Mouse (Mus musculus): ENCODE measurements around the gene Ywhae. TPM values are rescaled to one million over a fixed set of nuclear protein-coding genes. Genes with fewer than 3 reads are reported as not detected.
"Not testable (repeated sequence)": the region's sequence is repeated elsewhere in the genome, so short reads cannot be mapped to it uniquely, and the experiment has no call there.

Gene Ywhae
- polyA plus RNA-seq, 1 experiment from 2014 or later = 1,323 TPM

DNA sequence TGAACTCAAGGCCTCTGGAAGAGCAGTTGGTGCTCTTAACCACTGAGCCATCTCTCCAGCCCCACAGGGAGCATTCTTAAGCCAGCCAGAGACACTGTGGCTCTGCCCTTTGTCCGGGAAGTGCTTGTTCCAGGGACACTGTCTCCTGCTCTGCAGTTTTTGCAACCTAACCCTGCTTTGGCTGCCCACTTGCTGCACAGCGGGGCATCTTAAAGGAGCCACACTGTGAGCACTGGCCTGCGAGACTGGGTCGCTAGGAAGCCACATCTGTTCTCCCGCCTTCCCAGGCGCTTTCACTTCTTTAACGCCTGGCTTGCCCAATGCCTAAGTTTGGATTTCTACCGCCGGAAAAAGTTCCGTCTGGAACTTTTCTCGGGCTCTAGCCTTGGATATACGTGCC is 17.1 kb upstream of the Ywhae start:
- H3K4me1 ChIP-seq (replicated peaks) = peaks cover 3% of the 10 kb centered on the region; the same call in 1 of the 2 replicates

DNA sequence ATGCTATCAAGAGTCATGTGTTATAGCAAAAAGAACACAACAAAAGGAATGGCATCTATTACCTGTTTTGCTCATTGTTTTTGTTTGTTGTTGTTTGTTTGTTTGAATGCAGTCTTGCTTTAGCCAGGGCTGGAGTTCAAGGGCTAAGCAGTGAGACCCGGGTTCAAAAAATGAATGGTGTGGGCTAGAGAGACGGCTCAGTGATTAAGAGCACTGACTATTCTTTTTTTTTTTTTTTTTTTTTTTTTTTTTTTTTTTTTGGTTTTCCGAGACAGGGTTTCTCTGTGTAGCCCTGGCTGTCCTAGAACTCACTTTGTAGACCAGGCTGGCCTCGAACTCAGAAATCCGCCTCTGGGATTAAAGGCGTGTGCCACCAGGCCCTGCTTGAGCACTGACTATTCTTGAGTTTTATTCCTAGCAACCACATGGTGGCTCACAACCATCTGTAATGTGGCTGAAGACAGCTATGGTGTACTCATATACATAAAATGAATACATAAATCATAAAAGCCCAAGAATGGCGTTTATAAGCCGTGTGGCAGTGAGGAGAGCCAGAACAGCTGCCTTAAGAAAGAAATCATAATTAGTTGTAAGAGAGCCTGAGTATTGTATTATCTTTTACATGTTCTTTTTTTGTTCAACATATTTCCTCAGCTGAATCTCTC is 15.9 kb upstream of the Ywhae start:
- no peaks in the 10 kb centered on the region for H3K36me3 ChIP-seq
- H3K9me3 ChIP-seq = peaks cover 16% of the 10 kb centered on the region; the same call in 1 of the 2 replicates
- DNase-seq (ENCODE audit: low spot score) = no peak
- H3K27ac ChIP-seq = no peak overlapping the region
- H3K4me1 ChIP-seq (replicated peaks) = peaks cover 3% of the 10 kb centered on the region; the same call in 1 of the 2 replicates
- WGBS = 86% methylated on average over 8 of the region's 8 CpGs
- H3K27me3 ChIP-seq (ENCODE audit: insufficient read depth, poor library complexity, severe bottlenecking) = no peaks in the 10 kb centered on the region
- H3K4me3 ChIP-seq = no peak overlapping the region

More for the DNA sequence above, 17.1 kb upstream of the Ywhae start:
- Histone ChIP-seq H3K36me3 (no peaks in the 10 kb centered on the region), H3K27me3 (ENCODE audit: insufficient read depth, poor library complexity, severe bottlenecking) (no peaks in the 10 kb centered on the region), H3K4me3 (peak overlapping the region; percentile 13; the same call in 1 of the 2 replicates), H3K27ac (no peak overlapping the region), H3K9me3 (0 out of 2 replicates have a peak, but pooled peaks cover 5% of the 10 kb centered on the region)
- peak; percentile 13 for DNase-seq (ENCODE audit: low spot score)
- WGBS = 13% methylated on average over 12 of the region's 12 CpGs

DNA sequence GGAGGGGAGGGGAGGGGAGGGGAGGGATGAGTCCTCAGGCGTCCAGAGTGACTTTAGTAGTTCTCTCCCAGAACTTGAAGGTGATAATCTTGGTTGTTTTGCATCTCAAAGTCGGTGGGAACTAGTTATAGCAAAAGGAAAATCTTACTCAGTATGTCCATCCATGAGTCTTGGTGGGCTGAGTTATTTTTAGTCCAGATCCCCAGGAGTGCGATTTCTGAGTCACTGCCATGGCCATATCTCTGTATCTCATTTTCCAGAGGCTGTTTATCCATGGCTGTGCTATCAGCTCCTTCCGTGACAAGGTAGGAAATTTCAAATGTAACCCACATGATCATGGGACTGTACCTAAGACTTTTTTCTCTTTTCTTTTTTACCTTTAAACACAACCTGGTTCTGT is 10.3 kb upstream of the Ywhae start:
- H3K27ac ChIP-seq = no peak overlapping the region
- 71% methylated on average over 4 of the region's 4 CpGs for WGBS
- H3K27me3 ChIP-seq (ENCODE audit: insufficient read depth, poor library complexity, severe bottlenecking) = no peaks in the 10 kb centered on the region
- no peaks in the 10 kb centered on the region for H3K4me1 ChIP-seq (replicated peaks)
- no peaks in the 10 kb centered on the region for H3K36me3 ChIP-seq
- peaks cover 13% of the 10 kb centered on the region; the same call in 1 of the 2 replicates for H3K9me3 ChIP-seq
- no peak overlapping the region for H3K4me3 ChIP-seq
- DNase-seq (ENCODE audit: low spot score) = no peak

GRCm38 (mm10) chr11:75727168-75727567 is 5.5 kb upstream of the Ywhae start:
- 74% methylated on average over 2 of the region's 2 CpGs for WGBS
- H3K27me3 ChIP-seq (ENCODE audit: insufficient read depth, poor library complexity, severe bottlenecking) = no peaks in the 10 kb centered on the region
- no peak overlapping the region for H3K27ac ChIP-seq
- DNase-seq (ENCODE audit: low spot score) = no peak
- no peaks in the 10 kb centered on the region for H3K36me3 ChIP-seq
- no peaks in the 10 kb centered on the region for H3K9me3 ChIP-seq
- H3K4me3 ChIP-seq = no peak overlapping the region
- H3K4me1 ChIP-seq (replicated peaks) = peaks cover 13% of the 10 kb centered on the region

GRCm38 (mm10) chr11:75727659-75728058 is 5.0 kb upstream of the Ywhae start:
- 95% methylated on average over 6 of the region's 6 CpGs for WGBS
- H3K27me3 ChIP-seq (ENCODE audit: insufficient read depth, poor library complexity, severe bottlenecking); H3K4me3 ChIP-seq; H3K9me3 ChIP-seq; DNase-seq (ENCODE audit: low spot score); H3K36me3 ChIP-seq; H3K27ac ChIP-seq: not testable (repeated sequence)
- H3K4me1 ChIP-seq (replicated peaks) = peaks cover 17% of the 10 kb centered on the region

- H3K27ac ChIP-seq = peak overlapping the region; percentile 100
- H3K4me3 ChIP-seq = peak overlapping the region; percentile 99
- H3K4me1 ChIP-seq (replicated peaks) = peaks cover 44% of the 10 kb centered on the region
- H3K36me3 ChIP-seq = peaks cover 24% of the 10 kb centered on the region
- no peak for DNase-seq (ENCODE audit: low spot score)
- under 1% methylated on average over 52 of the region's 52 CpGs for WGBS
- H3K27me3 ChIP-seq (ENCODE audit: insufficient read depth, poor library complexity, severe bottlenecking) = no peaks in the 10 kb centered on the region
- no peaks in the 10 kb centered on the region for H3K9me3 ChIP-seq
These were observed 715 bp downstream of the Ywhae start for GRCm38 (mm10) chr11:75733227-75733940.

DNA sequence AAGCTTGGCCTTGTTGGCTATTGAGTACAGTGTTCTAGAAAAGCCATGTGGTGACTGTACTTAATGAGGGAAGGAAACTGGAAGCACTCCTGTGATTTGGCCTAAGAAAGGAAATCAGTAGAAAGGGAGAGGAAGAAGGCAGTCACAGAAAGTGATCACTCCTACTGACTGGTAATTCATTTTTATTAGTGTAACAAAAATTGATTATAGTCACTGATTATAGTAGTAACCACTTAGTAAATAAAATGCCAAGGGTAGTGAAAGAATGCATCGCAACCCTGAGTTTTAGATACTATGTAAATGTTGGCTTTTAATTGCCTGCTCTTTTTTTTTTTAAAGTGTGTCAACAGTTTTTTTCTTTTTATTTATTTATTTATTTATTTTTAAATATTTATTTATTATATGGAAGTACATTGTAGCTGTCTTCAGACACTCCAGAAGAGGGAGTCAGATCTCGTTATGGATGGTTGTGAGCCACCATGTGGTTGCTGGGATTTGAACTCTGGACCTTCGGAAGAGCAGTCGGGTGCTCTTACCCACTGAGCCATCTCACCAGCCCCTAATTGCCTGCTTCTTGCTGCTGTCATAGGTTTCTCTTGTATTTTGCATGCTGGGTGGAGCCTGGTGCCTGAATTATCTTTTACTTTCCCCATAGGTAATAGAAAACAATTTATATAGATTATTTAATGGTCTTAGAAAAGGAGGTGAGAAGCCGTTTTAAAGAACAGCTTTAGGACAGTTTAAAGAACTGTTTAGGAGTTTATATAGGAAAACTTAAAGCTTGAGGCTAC is 3.0 kb downstream of the Ywhae start:
- Histone ChIP-seq H3K9me3 (no peaks in the 10 kb centered on the region), H3K36me3 (peaks cover 46% of the 10 kb centered on the region), H3K4me3 (peak overlapping the region; percentile 99), H3K27ac (no peak overlapping the region), H3K4me1 (replicated peaks) (peaks cover 44% of the 10 kb centered on the region), H3K27me3 (ENCODE audit: insufficient read depth, poor library complexity, severe bottlenecking) (no peaks in the 10 kb centered on the region)
- 84% methylated on average over 5 of the region's 5 CpGs for WGBS
- no peak for DNase-seq (ENCODE audit: low spot score)

GRCm38 (mm10) chr11:75736978-75737377 is 4.3 kb downstream of the Ywhae start:
- no peak for DNase-seq (ENCODE audit: low spot score)
- no peak overlapping the region for H3K27ac ChIP-seq
- H3K4me3 ChIP-seq = peak overlapping the region; percentile 6; the same call in 1 of the 2 replicates
- H3K9me3 ChIP-seq = no peaks in the 10 kb centered on the region
- H3K27me3 ChIP-seq (ENCODE audit: insufficient read depth, poor library complexity, severe bottlenecking) = no peaks in the 10 kb centered on the region
- H3K4me1 ChIP-seq (replicated peaks) = peaks cover 33% of the 10 kb centered on the region
- peaks cover 59% of the 10 kb centered on the region for H3K36me3 ChIP-seq
- 86% methylated on average over 3 of the region's 3 CpGs for WGBS

DNA sequence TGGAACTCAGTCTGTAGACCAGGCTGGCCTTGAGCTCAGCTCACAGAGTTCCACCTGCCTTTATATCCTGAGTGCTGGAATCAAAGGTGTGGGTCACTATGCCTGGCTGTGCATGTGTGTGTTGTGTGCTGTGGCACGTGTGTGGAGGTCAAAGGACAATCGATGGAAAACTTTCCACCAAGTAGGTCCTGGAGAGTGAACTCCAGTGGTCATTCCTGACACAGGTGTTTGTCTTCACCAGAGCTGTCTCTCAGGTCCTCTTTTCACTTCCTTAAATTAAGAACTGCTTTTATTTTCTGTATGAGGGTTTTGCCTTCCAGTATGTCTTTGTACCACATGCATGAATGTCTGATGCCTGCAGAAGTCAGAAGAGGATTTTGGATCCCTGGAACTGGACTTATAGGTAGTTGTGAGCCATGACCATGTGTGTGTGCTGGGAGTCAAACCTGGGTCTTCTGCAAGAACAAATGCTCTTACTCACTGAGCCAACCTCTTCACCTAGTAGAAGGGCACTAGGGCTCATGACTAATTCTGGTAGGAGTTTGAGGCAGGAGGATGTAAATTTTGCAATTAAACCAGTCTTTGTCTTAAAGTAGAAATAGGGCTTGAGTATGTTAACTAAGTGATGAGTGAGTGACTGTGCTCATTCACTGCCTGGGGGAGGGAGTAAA is 5.3 kb downstream of the Ywhae start:
- Histone ChIP-seq H3K9me3 (no peaks in the 10 kb centered on the region), H3K27ac (no peak overlapping the region), H3K4me1 (replicated peaks) (peaks cover 26% of the 10 kb centered on the region), H3K27me3 (ENCODE audit: insufficient read depth, poor library complexity, severe bottlenecking) (no peaks in the 10 kb centered on the region), H3K4me3 (no peak overlapping the region), H3K36me3 (peaks cover 67% of the 10 kb centered on the region)
- DNase-seq (ENCODE audit: low spot score) = no peak
- 86% methylated on average over 2 of the region's 2 CpGs for WGBS

- Histone ChIP-seq H3K4me3 (no peak overlapping the region), H3K4me1 (replicated peaks) (peaks cover 26% of the 10 kb centered on the region), H3K36me3 (peaks cover 72% of the 10 kb centered on the region), H3K9me3 (no peaks in the 10 kb centered on the region), H3K27ac (no peak overlapping the region), H3K27me3 (ENCODE audit: insufficient read depth, poor library complexity, severe bottlenecking) (no peaks in the 10 kb centered on the region)
- 96% methylated on average over 7 of the region's 7 CpGs for WGBS
- DNase-seq (ENCODE audit: low spot score) = no peak
These were observed 5.8 kb downstream of the Ywhae start for GRCm38 (mm10) chr11:75738477-75738821.

- Histone ChIP-seq H3K36me3 (peaks cover 86% of the 10 kb centered on the region), H3K27ac (no peak overlapping the region), H3K27me3 (ENCODE audit: insufficient read depth, poor library complexity, severe bottlenecking) (no peaks in the 10 kb centered on the region), H3K4me1 (replicated peaks) (peaks cover 18% of the 10 kb centered on the region), H3K4me3 (no peak overlapping the region), H3K9me3 (no peaks in the 10 kb centered on the region)
- DNase-seq (ENCODE audit: low spot score) = no peak
- WGBS = 88% methylated on average over 3 of the region's 3 CpGs
These were observed 7.5 kb downstream of the Ywhae start for GRCm38 (mm10) chr11:75740204-75740603.

- no peak overlapping the region for H3K4me3 ChIP-seq
- WGBS = 92% methylated on average over 3 of the region's 3 CpGs
- DNase-seq (ENCODE audit: low spot score) = no peak
- H3K36me3 ChIP-seq = peaks cover 79% of the 10 kb centered on the region
- H3K27ac ChIP-seq = no peak overlapping the region
- no peaks in the 10 kb centered on the region for H3K27me3 ChIP-seq (ENCODE audit: insufficient read depth, poor library complexity, severe bottlenecking)
- no peaks in the 10 kb centered on the region for H3K9me3 ChIP-seq
- peaks cover 7% of the 10 kb centered on the region for H3K4me1 ChIP-seq (replicated peaks)
These were observed 8.9 kb downstream of the Ywhae start for GRCm38 (mm10) chr11:75741615-75742014.

All from hindbrain, embryonic 10.5 days (tissue).